Mouse (Mus musculus) right cerebral cortex, adult 18-20 months (tissue): Measurements from ENCODE around the gene Olfr769.
"Not testable (repeated sequence)": the region's sequence is repeated elsewhere in the genome, so short reads cannot be mapped to it uniquely, and the experiment has no call there.

Source experiments
- DNase-seq: peaks from one replicate; pipeline ENCODE4 v3.0.0; 2022; ENCODE audit warnings: mixed read lengths

Gene Olfr769

DNA sequence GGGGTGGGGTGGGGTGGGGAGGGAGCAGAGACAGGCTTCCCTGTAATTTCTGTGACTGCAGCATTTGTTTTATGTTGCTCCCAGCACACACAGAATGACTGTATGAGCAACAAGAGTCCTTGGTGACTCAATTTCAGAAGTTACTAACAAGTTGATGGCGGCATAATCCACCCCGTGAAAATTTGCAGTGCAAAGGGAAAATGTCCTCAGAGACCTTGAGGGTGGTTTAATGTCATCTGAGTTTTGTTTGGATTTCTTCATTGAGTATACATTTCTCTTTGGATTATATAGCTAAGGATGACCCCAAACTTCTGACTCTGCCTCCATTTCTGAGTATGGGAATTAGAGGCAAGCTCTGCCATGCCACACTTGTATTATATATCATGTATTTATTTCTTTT is at the start of gene Olfr769:
Gene Olfr769, minus strand, starts transcription at position 101 of the 400 bp plus-strand sequence.
- no peak for DNase-seq

DNA sequence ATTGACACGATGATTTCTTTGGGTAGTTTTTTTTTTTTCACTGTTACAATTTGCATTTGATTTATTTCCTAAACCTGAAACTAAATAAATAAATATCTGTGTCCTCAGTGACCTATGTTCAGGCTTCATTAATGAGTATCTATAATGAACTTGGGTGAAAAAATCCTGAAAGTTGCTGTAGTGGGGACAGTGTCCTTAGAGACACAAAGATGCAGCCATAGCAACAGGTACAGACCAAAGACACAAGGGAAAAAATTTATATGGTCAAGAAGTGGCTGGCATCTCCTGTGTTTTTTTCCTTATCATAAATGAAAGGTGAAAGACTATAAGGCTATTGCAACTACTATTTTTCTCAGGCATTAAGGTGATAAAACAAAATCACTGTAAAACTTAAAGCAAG is 47.0 kb upstream of the Olfr769 start, which contains the start of gene Olfr771:
Gene Olfr771, minus strand, starts transcription at position 101 of the 400 bp plus-strand sequence.
- no peak for DNase-seq

DNA sequence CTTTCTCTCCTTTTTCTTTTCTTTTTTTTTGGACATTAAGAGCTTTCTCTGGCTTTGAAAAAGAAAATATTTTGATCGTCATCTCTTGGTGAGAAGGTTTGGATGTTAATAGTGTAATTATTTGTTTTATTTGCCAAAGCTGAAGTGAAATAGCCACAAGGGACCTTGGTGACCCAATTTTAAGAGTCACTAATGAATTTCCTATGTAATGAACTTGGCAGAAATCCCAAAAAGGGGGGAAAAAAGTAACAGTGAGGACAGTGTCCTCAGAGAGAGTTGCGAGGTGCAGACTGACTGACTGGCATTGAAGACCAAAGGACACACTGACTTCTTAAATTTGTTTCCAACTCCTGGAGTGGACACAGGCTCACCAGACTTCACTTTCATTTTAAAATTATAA is 21.2 kb upstream of the Olfr769 start, which contains the start of gene Olfr770:
Gene Olfr770, minus strand, starts transcription at position 101 of the 400 bp plus-strand sequence.
- no peak for DNase-seq

DNA sequence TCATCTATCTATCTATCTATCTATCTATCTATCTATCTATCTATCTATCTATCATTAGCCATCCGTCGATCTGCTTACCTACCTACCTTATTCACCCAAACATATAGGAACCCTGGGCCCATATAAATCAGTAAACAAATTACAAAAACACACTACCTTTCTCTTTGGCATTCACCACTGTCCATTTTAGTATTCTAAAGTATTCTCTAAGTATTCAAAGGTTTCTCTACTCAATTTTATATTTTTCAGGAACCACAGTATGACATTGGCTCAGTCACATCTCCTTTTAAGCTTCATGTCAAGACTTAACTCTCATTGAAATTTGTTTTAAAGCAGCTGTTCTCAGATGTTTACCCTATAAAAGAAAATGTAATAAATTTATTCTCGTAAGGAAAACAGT is 2.5 kb downstream of the Olfr769 start:
- DNase-seq, result no peak

DNA sequence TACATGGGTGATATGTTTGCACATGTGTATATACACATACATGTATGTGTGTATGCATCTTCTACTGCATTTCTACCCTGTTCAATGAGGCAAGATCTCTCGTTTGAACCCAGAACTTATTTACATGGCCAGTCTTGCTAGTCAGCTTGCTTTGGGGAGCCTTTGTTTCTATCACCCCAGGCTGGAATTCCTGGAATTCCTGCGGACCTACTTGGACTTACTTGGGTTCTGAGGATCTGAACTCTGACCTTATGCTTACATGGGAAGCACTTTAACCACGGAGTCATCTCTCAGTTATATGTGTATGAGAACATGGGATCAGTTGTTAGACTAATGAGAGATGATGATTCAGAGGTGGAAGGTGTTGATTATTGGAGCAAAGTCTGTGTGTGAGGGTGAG is 16.4 kb downstream of the Olfr769 start:
- DNase-seq, result no peak

DNA sequence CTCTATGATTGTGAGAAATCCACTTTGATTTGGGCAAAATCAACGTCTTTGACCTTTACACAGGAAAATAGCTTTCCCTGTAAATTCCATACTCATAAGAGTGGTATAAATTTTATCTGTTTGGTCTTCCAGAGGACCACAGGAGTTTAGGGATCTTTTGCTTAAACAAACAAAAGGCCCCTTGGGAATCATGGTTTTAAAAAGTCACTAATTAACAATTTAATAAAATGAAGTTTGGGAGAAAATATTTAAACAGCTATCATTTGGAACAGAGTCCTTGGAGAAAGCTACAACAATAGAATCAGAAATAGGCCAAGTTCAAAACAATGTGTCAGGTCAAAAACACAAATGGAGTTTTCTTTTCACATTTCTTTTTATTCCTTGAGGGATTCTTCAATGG is 18.4 kb downstream of the Olfr769 start, which contains the start of gene Olfr768:
Gene Olfr768, minus strand, starts transcription at position 101 of the 400 bp plus-strand sequence.
- DNase-seq, result no peak

DNA sequence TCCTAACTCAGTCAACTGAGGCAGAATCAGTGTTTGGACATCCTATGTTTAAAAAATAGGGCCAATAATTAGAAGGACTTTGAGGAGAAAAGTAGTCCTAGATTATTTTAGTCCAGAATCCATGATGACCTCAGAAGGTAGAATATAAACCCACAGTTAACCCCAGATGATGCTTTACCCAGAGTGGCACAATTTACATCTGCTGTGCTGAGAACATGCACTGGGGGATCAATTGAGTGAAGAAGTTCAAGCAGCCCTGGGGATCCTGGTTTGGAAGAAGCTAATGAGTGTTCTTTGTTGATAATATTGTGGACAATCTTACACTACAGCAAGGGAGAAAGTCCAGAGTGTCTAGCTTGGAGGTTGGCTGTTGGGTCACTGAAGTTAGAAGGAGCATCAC is 34.9 kb downstream of the Olfr769 start, which contains the start of gene Olfr767:
Gene Olfr767, minus strand, starts transcription at position 101 of the 400 bp plus-strand sequence.
- not testable (repeated sequence) for DNase-seq

DNA sequence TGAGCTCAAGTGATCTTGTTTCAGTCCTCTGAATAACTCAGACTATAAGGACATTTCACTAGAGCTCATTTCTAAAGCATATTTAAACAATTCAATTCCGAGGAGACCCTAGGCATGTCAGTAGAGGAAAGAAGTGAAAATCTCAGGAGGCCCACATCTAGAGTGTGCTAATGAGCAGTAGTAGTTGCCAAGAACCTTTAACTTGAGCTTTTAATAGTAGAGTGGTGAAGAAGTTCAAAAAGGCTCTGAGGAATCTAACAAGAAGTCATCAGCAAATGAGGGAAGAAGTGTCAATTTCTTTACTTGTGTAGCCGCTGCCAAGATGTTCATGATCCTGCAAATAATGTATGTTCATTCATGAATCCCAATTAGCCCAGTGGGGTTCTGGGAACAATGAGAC is 48.8 kb downstream of the Olfr769 start, which contains the start of gene Olfr766-ps1:
Gene Olfr766-ps1, minus strand, starts transcription at position 101 of the 400 bp plus-strand sequence.
- DNase-seq, result no peak
